Mouse (Mus musculus) fat pad, adult 2 months (tissue): ENCODE data around the gene Gm45140.

Experiments
- DNase-seq: peaks from one replicate; pipeline ENCODE4 v3.0.0-alpha.2; 2011; ENCODE audit warnings: low read depth, low spot score; ENCODE audit errors: extremely low read depth

Gm45140 gene

DNA sequence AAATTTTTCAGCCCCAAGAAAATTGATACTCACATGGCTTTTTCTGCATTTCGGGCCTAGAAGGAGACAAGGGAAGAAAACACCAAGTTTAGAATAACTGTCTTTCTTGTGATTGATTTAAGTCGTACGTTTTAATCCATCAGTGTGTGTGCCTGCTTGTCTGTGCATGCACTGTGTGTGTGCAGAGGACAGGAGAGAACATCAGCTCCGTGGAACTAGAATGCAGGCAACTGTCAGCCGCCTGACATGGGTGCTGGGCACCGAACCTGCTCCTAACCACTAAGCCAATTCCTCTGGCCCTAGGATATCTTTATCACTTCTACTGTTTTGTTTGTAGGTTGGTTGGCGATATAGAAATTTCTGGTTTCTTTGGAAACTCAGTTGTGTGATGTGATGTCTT, at the start of gene Gm45140:
Gene Gm45140, minus strand, starts transcription at position 101 of the 400 bp plus-strand sequence.
- DNase-seq = no peak

GRCm38 (mm10) chr6:87882816-87883215, 47.2 kb upstream of the Gm45140 start:
- no peak for DNase-seq

- no peak for DNase-seq
Observed at GRCm38 (mm10) chr6:87882221-87882620, 46.6 kb upstream of the Gm45140 start.

DNA sequence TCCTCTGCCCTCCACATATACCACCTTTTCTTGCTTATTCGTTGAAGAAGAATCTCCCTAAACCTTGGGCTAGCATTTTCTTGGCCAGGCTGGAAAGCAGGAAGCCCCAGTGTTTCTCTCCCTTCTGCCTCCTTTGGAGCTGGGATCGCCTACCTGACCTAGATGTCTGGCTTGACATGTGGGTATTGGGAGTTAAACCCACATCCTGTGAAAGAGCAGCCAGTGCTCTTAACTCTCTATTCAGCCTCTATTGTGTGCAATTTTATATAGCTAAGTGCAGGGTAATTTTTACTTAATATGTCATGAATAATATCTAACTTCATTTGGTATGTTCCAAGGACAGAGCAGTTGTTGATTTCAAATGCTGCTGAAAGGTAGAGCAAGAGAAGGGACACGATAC, 44.0 kb upstream of the Gm45140 start:
- no peak for DNase-seq

GRCm38 (mm10) chr6:87879010-87879409, 43.4 kb upstream of the Gm45140 start:
- DNase-seq = no peak

DNA sequence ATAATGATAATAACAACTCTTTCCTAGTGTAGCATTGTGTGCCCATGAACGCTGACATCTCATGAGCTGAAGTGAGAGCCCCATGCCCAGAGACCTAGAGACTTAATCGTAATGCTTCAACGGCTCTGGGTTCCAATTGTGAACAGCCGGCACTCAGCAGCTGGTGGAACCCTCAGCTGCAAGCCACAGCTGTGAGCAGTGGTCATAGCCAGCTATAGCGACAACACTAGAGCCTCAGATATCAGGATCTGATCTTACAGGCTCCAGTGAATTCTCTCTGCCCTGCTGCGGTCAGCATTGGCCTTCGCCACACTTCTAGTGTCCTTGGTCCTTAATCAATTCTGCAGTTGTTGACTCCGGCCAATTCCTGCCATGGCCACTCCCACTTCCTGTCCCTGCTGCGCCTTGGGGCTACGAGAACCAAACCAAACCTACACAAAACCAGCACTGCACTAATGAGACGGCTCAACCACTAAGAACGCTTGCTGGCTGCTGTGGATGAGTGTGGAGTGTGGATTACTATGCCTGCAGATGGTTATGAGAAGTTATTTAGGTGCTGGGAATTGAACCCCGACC, 40.6 kb upstream of the Gm45140 start:
- DNase-seq = no peak

GRCm38 (mm10) chr6:87875562-87875961, 40.0 kb upstream of the Gm45140 start:
- DNase-seq = no peak

DNA sequence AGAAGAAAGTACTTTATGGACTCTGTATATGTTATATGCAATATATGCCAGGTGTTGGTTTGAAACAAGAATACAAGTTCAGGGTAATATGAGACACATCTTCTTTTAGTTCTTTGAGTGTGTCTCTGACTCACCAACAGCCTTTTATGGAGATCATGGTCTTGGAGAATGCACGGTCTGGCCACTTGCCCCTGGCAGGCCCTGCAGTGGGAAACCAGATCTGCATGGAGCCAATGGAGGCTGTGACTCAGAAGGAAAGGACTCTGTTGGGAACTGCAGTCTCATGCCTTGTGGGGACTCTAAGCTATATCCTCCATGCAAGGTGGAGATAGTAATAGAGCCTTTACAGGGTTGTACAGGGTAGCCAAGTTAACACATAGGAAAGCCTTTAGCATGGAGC, 39.5 kb upstream of the Gm45140 start:
- no peak for DNase-seq

- DNase-seq = no peak
Observed at GRCm38 (mm10) chr6:87873963-87874362, 38.4 kb upstream of the Gm45140 start.

DNA sequence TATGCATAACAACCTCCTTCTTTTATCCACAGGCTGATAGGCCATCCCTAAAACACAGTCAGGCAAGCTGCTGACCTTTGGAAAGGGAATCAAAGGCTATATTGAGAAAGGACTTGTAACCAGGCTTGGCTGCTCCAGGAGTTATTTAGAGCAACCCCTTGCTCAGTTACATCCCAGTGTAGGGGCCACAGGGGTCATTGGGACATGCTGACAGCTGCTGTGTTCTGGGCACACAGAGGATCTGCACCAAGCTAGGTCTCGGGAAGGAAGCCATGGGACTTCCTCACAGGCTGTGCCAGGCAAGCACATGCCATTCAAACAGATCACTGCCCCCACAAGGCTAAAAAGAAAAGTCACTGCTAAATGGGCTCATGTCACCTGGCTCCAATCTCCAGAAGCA, 37.5 kb upstream of the Gm45140 start:
- no peak for DNase-seq

- DNase-seq = no peak
Observed at GRCm38 (mm10) chr6:87871240-87871639, 35.6 kb upstream of the Gm45140 start.

DNA sequence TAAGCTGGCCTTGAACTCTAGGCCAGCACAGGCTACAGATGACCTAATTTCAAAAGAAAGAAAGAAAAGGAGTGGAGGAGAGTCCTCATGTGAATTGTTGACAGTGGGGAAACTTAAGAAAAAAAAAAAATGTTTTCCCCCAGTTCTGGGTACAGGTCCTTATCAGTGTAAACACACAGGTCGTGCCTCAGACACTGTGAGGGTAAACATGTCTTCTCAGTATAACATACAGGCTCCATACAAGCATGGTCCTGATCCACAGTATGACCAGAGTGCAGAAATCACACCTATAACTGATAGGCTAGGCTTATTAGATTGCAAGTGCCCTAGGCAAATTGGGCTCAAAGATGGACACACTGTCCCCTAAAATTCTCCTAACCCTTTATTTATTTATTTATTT, 34.8 kb upstream of the Gm45140 start:
- no peak for DNase-seq

DNA sequence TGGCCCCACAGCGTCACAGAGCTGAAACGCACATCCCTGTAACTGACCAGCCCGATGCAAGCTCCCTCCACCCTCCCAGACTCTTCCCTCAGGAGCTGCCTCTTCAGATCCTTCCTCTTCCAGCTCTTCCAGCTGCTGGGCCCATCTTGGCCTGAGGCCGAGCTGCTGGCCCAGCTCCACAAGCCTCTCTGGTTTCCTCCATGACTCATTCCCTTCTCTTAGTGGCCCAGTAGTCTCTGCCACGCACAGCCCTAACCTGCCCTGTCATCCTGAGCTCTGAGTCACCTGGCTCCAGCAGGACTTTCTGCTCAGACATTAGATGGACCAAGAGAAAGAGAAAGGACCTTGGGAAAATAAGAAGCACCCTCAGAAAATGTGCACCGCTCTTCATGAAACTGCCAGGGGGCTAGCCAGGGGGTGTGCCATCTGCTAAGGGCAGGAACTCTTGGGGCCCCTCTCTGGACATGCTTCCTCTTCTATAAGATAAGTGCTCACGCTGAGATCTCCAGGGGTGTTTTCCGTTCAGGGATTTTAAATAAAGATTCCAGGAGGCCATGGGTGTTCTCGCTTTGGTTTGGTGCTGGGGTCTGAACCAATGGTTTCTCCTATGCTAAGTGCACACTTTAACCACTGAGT, 33.4 kb upstream of the Gm45140 start:
- peak; percentile 28 for DNase-seq

- no peak for DNase-seq
Observed at GRCm38 (mm10) chr6:87867256-87867655, 31.7 kb upstream of the Gm45140 start.

GRCm38 (mm10) chr6:87866211-87866610, 30.6 kb upstream of the Gm45140 start:
- DNase-seq = no peak

- no peak for DNase-seq
Observed at GRCm38 (mm10) chr6:87857071-87857470, 21.5 kb upstream of the Gm45140 start.

GRCm38 (mm10) chr6:87853446-87853845, 17.9 kb upstream of the Gm45140 start:
- DNase-seq = no peak

- no peak for DNase-seq
Observed at GRCm38 (mm10) chr6:87851871-87852270, 16.3 kb upstream of the Gm45140 start.

GRCm38 (mm10) chr6:87850900-87851614, 15.5 kb upstream of the Gm45140 start, which contains the start of gene Cnbp:
Gene Cnbp (minus strand): TSS chr6:87851106.
- no peak for DNase-seq

DNA sequence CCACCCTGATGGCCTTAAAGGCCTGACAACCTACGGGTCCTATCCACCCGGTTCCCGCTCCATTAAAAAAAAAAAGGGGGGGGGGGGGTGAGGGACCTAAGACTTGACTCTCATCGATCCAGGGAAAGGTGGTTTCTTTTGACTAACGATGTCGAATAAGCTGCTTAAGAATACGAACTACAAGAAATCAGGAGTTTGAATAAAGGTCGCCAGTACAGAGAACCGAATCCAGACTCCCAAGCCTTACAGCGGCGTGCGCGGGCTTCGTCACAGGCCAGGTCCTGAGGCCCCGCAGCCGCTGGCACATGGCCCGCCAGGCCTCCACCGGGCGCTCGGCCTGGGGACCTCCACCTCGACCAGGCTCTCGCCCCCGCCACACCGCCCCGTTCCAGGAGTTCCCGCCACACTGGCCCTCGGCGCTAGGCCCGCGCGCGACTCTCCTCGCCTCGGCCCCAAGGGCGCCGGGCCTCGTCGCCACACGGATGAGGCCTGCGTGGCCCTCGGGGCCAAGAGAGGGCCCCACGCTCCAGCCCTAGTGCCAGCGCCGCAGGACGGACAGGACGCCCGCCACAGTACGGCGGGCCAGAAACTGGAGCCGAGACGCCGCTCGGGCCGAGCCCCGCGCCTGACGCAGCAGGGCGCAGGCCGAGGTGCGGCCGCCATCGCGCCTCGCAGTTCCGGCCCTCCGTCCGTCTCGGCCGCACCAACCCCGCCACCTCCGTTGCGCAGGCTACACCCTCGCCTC, 14.7 kb upstream of the Gm45140 start:
- DNase-seq = no peak

GRCm38 (mm10) chr6:87849780-87850154, 14.2 kb upstream of the Gm45140 start:
- DNase-seq = no peak

GRCm38 (mm10) chr6:87846813-87847212, 11.2 kb upstream of the Gm45140 start:
- DNase-seq = no peak
